Comparison of ENCODE assay signal across 27 mouse cellular contexts in the genomic region with DNA sequence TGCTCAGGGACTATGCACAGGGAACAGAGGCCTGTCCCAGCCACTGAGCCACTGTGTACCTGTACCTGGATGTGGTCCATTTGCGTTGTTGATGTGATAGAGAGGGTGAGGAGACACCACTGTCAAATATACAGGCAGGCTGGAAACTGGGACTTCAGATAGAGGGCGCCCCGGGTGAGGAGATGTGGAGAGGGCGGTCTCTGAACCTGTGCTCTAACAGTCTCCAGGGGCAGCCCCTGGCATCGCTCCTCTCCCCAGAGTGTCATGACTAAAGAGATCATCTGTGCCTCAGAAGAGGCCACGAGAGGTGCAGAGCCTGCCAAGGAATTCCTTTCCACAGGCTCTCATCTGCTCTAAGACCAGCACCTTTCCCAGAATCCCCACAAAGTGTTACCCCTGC. TPM values are rescaled to one million over a fixed set of nuclear protein-coding genes. Genes with fewer than 3 reads are reported as not detected.
DNase-seq lines count a peak whose midpoint lies in the region; ATAC-seq and TF ChIP-seq lines count a peak whose summit lies in the region.
"Had no signal": no experiment of that assay in that cellular context is flagged by ENCODE, and none has a peak within 500 bp of the region (broad histone marks: within the 10 kb centered on the region; RNA-seq: fewer than 3 reads in every experiment).

No protein-coding gene starts in this region.

- 75% methylated on average over 6 of the region's 6 CpGs for WGBS in thymus, adult 2 months

- H3K4me1 ChIP-seq in thymus, adult 2 months (replicated peaks; ENCODE audit: control insufficient read depth, insufficient read depth, low read length), result no peaks in the 10 kb centered on the region
- H3K4me1 ChIP-seq: forebrain, embryonic 15.5 days; liver, embryonic 13.5 days had no signal

- DNase-seq in layer of hippocampus, adult 2 months (ENCODE audit: low spot score in 2 of 2), result no peak
- no peak for DNase-seq in layer of hippocampus, adult 18-20 months (ENCODE audit: low spot score in 2 of 2)
- peak; percentile 6 for DNase-seq in thymus, adult 2 months
- DNase-seq in thymus, postnatal 14 days, result no peak
- DNase-seq in R1 (ENCODE audit: low read depth, low spot score), result peak; percentile 9
- no peak for DNase-seq in frontal cortex, postnatal 14 days (ENCODE audit: low spot score in 2 of 2)
- DNase-seq: gastrocnemius, postnatal 10 days; heart, adult 2 months; liver, embryonic 13.5 days; thymus, adult 18-20 months had no signal

- no peaks in the 10 kb centered on the region for H3K36me3 ChIP-seq in thymus, adult 2 months (ENCODE audit: control insufficient read depth, insufficient read depth, low read length)
- H3K36me3 ChIP-seq: forebrain, embryonic 15.5 days; liver, embryonic 13.5 days had no signal

- peak; percentile 31 for TF ChIP-seq CTCF in layer of hippocampus, adult 2 months (conservative IDR thresholded peaks at IDR 0.05)
- no peak for TF ChIP-seq CTCF in thymus, adult 2 months (IDR thresholded peaks at IDR 0.05; ENCODE audit: borderline replicate concordance, control insufficient read depth, extremely low read depth, insufficient read depth, low read length, poor library complexity)

- ATAC-seq in frontal cortex, adult (ENCODE audit: low TSS enrichment), result no peak
- ATAC-seq: activated CD4-positive, CD25-positive, alpha-beta regulatory T cell, adult 4 months; CD4-positive, CD25-positive, alpha-beta regulatory T cell, adult 4 months; forebrain, embryonic 15.5 days; lung, postnatal 0 days had no signal

- H3K4me3 ChIP-seq in layer of hippocampus, adult 2 months, result no peak overlapping the region
- H3K4me3 ChIP-seq in thymus, adult 2 months (ENCODE audit: control insufficient read depth, insufficient read depth, low read length), result no peak overlapping the region
- H3K4me3 ChIP-seq: erythroblast, embryonic 14.5 days; forebrain, embryonic 15.5 days; heart, adult 2 months; liver, embryonic 13.5 days had no signal

- no peak for TF ChIP-seq POLR2A in thymus, adult 2 months (IDR thresholded peaks at IDR 0.05; ENCODE audit: control insufficient read depth, extremely low read depth, insufficient read depth, low read length, poor library complexity)

- no peak overlapping the region for H3K27ac ChIP-seq in layer of hippocampus, adult 2 months
- no peak overlapping the region for H3K27ac ChIP-seq in thymus, adult 2 months (ENCODE audit: control insufficient read depth, insufficient read depth, low read length)
- H3K27ac ChIP-seq: forebrain, embryonic 15.5 days; heart, adult 2 months; liver, embryonic 13.5 days had no signal

- H3K27me3 ChIP-seq in thymus, adult 2 months (ENCODE audit: control insufficient read depth, insufficient read depth, low read length), result no peaks in the 10 kb centered on the region
- H3K27me3 ChIP-seq: forebrain, embryonic 15.5 days; liver, embryonic 13.5 days had no signal

RNA-seq across cellular contexts. Expression of gene 1700067P10Rik, which starts 18.7 kb away (rescaled TPM):
- not detected for total RNA-seq in layer of hippocampus, adult 2 months (2021)
- not detected for total RNA-seq in layer of hippocampus, adult 18-20 months (2021)
- 0.12 TPM in 1 of 2 replicates, not detected in the other for polyA plus RNA-seq in thymus, adult 2 months (2012; rRNA removed)
- total RNA-seq: gastrocnemius, postnatal 10 days; heart, adult 2 months; layer of hippocampus, adult 8-10 months; left cerebral cortex, adult 18-20 months; megakaryocyte, adult 5-6 weeks had no signal
- polyA plus RNA-seq: activated CD4-positive, CD25-positive, alpha-beta regulatory T cell, adult 4 months; CD4-positive, CD25-positive, alpha-beta regulatory T cell, adult 4 months; embryonic facial prominence, embryonic 11.5 days; forebrain, embryonic 15.5 days; heart, adult 2 months; heart, embryonic 16.5 days; hindbrain, embryonic 11.5 days; intestine, embryonic 14.5 days; kidney, embryonic 14.5 days; limb, embryonic 11.5 days; liver, embryonic 13.5 days; lung, postnatal 0 days; neural tube, embryonic 14.5 days; stomach, embryonic 14.5 days had no signal

RNA-seq across cellular contexts. Expression of gene 9830107B12Rik, which starts 38.2 kb away (rescaled TPM):
- not detected for total RNA-seq in layer of hippocampus, adult 2 months (2021)
- not detected for total RNA-seq in layer of hippocampus, adult 18-20 months (2021)
- 0.15 and 0.28 TPM in 2 replicates for polyA plus RNA-seq in thymus, adult 2 months (2012; rRNA removed)
- total RNA-seq: gastrocnemius, postnatal 10 days; heart, adult 2 months; layer of hippocampus, adult 8-10 months; left cerebral cortex, adult 18-20 months had no signal
- polyA plus RNA-seq: activated CD4-positive, CD25-positive, alpha-beta regulatory T cell, adult 4 months; CD4-positive, CD25-positive, alpha-beta regulatory T cell, adult 4 months; embryonic facial prominence, embryonic 11.5 days; erythroblast, embryonic 14.5 days; forebrain, embryonic 15.5 days; heart, embryonic 16.5 days; hindbrain, embryonic 11.5 days; intestine, embryonic 14.5 days; kidney, embryonic 14.5 days; limb, embryonic 11.5 days; neural tube, embryonic 14.5 days; stomach, embryonic 14.5 days had no signal

RNA-seq across cellular contexts. Expression of gene A530064D06Rik, which starts 59.2 kb away (rescaled TPM):
- not detected for total RNA-seq in layer of hippocampus, adult 2 months (2021)
- not detected for total RNA-seq in layer of hippocampus, adult 18-20 months (2021)
- 0.92 and 1.2 TPM in 2 replicates for polyA plus RNA-seq in thymus, adult 2 months (2012; rRNA removed)
- total RNA-seq: heart, adult 2 months; left cerebral cortex, adult 18-20 months had no signal
- polyA plus RNA-seq: activated CD4-positive, CD25-positive, alpha-beta regulatory T cell, adult 4 months; CD4-positive, CD25-positive, alpha-beta regulatory T cell, adult 4 months; embryonic facial prominence, embryonic 11.5 days; erythroblast, embryonic 14.5 days; forebrain, embryonic 15.5 days; hindbrain, embryonic 11.5 days; kidney, embryonic 14.5 days; limb, embryonic 11.5 days; neural tube, embryonic 14.5 days; stomach, embryonic 14.5 days had no signal

Comparison
In these comparisons a context has a peak if more than half of its experiments do, and no peak if none do; other contexts are left out.
1. DNase-seq: peak in thymus, adult 2 months (single experiment) and R1 (single experiment); none in layer of hippocampus, adult 2 months (0 of 2), layer of hippocampus, adult 18-20 months (0 of 2), thymus, postnatal 14 days (single experiment) and frontal cortex, postnatal 14 days (0 of 2).